Mouse (Mus musculus): ENCODE data around the gene Triap1. TPM values are rescaled to one million over a fixed set of nuclear protein-coding genes. Genes with fewer than 3 reads are reported as not detected.

The Triap1 gene
- polyA plus RNA-seq, 1 experiment from 2014 or later = 39.2 TPM

DNA sequence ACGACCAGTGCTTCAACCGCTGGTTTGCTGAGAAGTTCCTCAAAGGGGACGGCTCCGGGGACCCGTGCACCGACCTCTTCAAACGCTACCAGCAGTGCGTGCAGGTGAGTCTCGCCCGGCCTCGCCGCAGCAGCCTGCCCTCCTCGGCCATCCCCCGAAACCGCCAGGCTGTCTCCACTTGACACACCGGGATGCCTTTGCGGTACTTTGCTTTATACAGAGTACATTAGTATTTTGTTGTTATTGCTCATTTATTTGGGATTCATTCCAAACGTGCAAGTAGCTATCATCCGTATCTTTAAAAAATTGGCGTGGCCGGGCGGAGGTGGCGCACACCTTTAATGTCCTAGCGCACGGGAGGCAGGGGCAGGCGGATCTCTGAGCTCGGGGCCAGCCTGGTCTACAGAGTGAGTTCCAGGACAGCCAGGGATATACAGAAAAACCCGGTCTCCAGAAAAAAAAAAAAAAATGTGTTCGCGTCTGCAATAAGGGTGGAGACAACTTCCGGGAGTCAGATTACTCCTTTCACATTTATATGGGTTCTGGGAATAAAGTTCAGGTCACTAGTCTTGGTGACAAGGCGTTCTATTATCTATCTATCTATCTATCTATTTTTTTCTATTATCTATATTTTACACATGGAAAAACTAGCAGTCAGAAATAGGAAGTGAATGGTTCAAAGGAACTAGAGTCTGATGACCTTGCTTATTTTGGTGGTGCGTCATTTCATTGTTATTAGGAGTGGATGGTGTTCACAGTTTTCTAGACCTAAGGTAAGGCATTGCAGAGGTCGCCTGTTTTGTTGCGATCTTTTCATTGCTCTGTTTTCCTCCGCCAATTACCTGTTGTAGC lies 515 bp downstream of the Triap1 start:
- H3K4me3 ChIP-seq = peak overlapping the region; percentile 90
- 9% methylated on average over 36 of the region's 36 CpGs for WGBS
- H3K36me3 ChIP-seq = peaks cover 43% of the 10 kb centered on the region
- peak overlapping the region; percentile 78 for H3K27ac ChIP-seq
- peak overlapping the region; percentile 89 for H3K9ac ChIP-seq
- H3K4me1 ChIP-seq (replicated peaks) = peaks cover 33% of the 10 kb centered on the region
- peak; percentile 48 for ATAC-seq (replicated peaks; ENCODE audit: insufficient number of reproducible peaks, insufficient read depth, low FRiP score, low read depth)
- H3K4me2 ChIP-seq = peak overlapping the region; percentile 86
- H3K27me3 ChIP-seq = no peaks in the 10 kb centered on the region
- no peaks in the 10 kb centered on the region for H3K9me3 ChIP-seq (replicated peaks)

DNA sequence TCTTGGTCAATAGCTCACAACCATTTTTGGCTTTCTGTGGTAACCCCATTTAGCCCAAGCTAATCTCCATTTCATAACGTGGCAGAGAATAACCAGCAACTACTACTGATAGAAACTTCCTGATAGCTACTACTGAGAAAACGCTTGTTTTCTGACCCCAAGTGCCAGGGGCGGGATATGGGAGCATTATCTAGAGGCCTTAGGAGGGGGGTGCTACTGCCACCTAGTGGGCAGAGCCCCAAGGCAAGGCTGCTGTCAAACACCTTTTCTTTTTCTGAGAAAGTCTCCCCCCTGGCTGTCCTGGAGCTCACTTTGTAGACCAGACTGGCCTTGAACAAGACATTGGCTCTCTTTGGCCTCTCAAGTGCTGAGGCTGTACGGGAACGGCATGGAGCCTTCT lies 6.5 kb downstream of the Triap1 start:
- Histone ChIP-seq H3K27ac (peak overlapping the region; percentile 72), H3K36me3 (peaks cover 43% of the 10 kb centered on the region), H3K4me1 (replicated peaks) (peaks cover 20% of the 10 kb centered on the region), H3K4me3 (peak overlapping the region; percentile 84), H3K4me2 (peak overlapping the region; percentile 85), H3K9ac (peak overlapping the region; percentile 88), H3K27me3 (no peaks in the 10 kb centered on the region), H3K9me3 (replicated peaks) (no peaks in the 10 kb centered on the region)
- no peak; the same call in 1 of the 2 replicates for ATAC-seq (replicated peaks; ENCODE audit: insufficient number of reproducible peaks, insufficient read depth, low FRiP score, low read depth)
- under 1% methylated on average over 5 of the region's 5 CpGs for WGBS

DNA sequence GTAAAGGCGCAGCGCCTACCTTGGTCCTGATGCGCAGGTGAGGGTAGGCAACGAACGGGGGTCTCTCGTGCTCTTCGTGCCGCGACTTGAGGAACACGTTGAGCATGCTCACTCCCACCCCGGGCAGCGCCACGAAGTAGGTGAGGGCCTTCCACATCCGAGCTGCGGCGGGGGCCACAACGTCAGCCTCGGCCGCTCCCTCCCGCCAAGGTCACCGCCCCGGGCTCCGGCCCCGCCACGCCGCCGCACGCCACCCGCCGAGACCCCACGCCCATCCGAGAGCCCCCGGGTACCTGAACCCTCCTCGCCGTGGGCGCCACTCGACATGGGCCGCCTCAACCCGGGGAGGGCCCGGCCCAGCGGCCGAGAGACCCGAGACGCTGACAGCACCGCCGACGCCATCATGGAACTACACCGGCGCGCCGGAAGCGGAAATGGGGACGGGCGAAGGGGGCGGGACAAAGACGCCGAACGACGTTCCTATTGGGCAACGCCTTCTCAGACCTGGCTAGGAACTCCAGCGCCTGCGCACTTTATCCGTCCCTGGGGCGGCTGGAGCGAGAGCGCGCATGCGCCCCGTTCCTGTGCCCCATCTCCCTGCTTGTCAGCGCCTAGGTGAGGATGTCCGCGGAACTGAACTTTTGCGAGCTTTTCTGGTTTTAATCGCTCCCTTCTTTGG lies 7.7 kb downstream of the Triap1 start, which contains the start of gene Cox6a1:
TSS of gene Cox6a1 (minus strand) at position 436 of the 679 bp plus-strand sequence.
- Histone ChIP-seq H3K9ac (peak within 1 kb of the TSS; percentile 88), H3K9me3 (replicated peaks) (no peaks in the 10 kb centered on the region), H3K4me3 (peak within 1 kb of the TSS; percentile 84), H3K27ac (peak within 1 kb of the TSS; percentile 80), H3K36me3 (peaks cover 32% of the 10 kb centered on the region), H3K4me1 (replicated peaks) (peaks cover 17% of the 10 kb centered on the region), H3K4me2 (peak within 1 kb of the TSS; percentile 85), H3K27me3 (no peaks in the 10 kb centered on the region)
- WGBS = under 1% methylated on average over 72 of the region's 74 CpGs
- peak; percentile 96 for ATAC-seq (replicated peaks; ENCODE audit: insufficient number of reproducible peaks, insufficient read depth, low FRiP score, low read depth)

DNA sequence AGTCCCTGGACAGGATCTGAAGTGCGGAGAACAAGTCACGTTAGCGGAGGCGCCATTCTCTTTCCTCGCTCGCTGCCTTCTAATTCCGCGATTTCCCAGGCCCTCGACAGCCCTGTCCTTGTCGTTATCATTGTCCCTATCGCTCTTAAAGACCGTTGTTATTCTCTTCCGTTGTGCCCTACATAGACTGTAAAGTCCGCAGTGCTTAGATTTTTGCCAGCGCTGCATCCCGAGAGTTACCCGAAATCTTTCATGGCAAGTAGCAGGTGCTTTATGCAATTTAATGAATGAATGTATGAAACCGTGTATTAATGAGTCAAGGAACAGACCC lies 8.2 kb downstream of the Triap1 start:
- WGBS = under 1% methylated on average over 18 of the region's 18 CpGs
- Histone ChIP-seq H3K4me2 (peak overlapping the region; percentile 76), H3K4me3 (peak overlapping the region; percentile 84), H3K9me3 (replicated peaks) (no peaks in the 10 kb centered on the region), H3K9ac (peak overlapping the region; percentile 63), H3K36me3 (peaks cover 26% of the 10 kb centered on the region), H3K27ac (peak overlapping the region; percentile 80), H3K4me1 (replicated peaks) (peaks cover 17% of the 10 kb centered on the region), H3K27me3 (no peaks in the 10 kb centered on the region)
- ATAC-seq (replicated peaks; ENCODE audit: insufficient number of reproducible peaks, insufficient read depth, low FRiP score, low read depth) = no peak

DNA sequence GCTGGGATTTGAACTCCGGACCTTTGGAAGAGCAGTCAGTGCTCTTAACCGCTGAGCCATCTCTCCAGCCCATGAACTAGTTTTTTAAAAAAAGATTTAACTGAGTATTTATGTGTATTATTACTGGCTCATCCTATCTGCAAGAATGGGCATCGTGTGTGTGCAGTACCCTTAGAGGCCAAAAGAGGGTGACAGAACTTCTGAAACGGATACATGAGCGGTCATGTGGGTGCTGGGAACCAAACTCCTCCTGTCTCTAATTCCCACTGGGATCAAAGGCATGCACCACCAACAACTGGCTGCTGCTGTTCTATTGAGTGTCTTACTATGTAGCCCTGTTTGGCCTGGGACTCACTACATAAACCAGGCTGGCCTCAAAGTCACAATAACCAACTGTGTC lies 10.3 kb downstream of the Triap1 start:
- WGBS = 74% methylated on average over 5 of the region's 5 CpGs
- H3K27me3 ChIP-seq = no peaks in the 10 kb centered on the region; the same call in 1 of the 2 replicates

DNA sequence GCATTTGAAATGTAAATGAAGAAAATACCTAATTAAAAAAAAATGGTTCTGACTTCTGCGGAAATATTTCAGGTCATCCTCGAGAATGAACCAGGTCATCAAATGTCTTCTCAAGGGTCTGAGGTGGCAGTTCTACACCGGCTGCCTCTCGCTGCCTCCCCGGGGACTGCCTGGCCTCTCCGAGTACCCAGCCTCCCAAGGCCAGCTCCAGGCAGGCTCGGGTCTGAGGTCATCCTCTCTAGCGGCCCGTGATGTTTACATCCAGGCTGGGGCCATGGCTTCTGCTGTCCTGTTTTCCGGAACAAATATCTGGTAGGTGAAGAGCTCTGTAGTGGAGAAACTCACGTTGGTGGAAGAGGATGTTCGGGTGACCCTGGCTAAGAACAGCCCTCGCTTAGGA lies 14.0 kb downstream of the Triap1 start:
- ATAC-seq (replicated peaks; ENCODE audit: insufficient number of reproducible peaks, insufficient read depth, low FRiP score, low read depth) = no peak
- 49% methylated on average over 13 of the region's 13 CpGs for WGBS
- Histone ChIP-seq H3K9ac (no peak overlapping the region), H3K36me3 (no peaks in the 10 kb centered on the region), H3K27me3 (no peaks in the 10 kb centered on the region; the same call in 1 of the 2 replicates), H3K4me2 (no peak overlapping the region), H3K27ac (no peak overlapping the region), H3K9me3 (replicated peaks) (no peaks in the 10 kb centered on the region), H3K4me1 (replicated peaks) (0 out of 2 replicates have a peak, but pooled peaks cover 3% of the 10 kb centered on the region), H3K4me3 (no peak overlapping the region)

More for the DNA sequence above, 10.3 kb downstream of the Triap1 start:
- no peak overlapping the region for H3K9ac ChIP-seq
- H3K9me3 ChIP-seq (replicated peaks) = no peaks in the 10 kb centered on the region
- H3K4me1 ChIP-seq (replicated peaks) = peaks cover 14% of the 10 kb centered on the region
- peaks cover 7% of the 10 kb centered on the region; the same call in 1 of the 2 replicates for H3K36me3 ChIP-seq
- H3K27ac ChIP-seq = no peak overlapping the region
- no peak overlapping the region for H3K4me2 ChIP-seq
- no peak for ATAC-seq (replicated peaks; ENCODE audit: insufficient number of reproducible peaks, insufficient read depth, low FRiP score, low read depth)
- H3K4me3 ChIP-seq = no peak overlapping the region

DNA sequence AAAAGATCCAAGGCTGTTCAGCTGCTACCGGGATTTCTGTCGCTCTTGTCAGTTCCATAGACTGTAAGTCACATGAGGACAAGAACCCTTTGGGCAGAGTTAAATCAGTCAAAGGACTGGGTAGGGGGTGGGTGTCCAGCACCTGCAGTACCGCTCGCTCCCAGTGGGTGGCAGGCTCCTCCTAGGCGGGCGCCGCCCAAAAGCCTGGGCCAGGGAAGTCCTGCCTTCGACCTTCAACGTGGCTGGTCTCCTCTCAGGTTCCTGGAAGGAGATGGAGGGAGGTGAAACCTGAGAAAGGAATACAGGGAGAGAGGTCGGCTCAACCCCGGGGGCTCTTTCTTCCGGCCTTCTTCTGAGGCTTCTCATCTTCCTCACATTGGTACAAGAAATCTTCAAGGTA lies 17.8 kb downstream of the Triap1 start:
- ATAC-seq (replicated peaks; ENCODE audit: insufficient number of reproducible peaks, insufficient read depth, low FRiP score, low read depth) = peak; percentile 77
- 6% methylated on average over 12 of the region's 12 CpGs for WGBS
- H3K27ac ChIP-seq = no peak overlapping the region

DNA sequence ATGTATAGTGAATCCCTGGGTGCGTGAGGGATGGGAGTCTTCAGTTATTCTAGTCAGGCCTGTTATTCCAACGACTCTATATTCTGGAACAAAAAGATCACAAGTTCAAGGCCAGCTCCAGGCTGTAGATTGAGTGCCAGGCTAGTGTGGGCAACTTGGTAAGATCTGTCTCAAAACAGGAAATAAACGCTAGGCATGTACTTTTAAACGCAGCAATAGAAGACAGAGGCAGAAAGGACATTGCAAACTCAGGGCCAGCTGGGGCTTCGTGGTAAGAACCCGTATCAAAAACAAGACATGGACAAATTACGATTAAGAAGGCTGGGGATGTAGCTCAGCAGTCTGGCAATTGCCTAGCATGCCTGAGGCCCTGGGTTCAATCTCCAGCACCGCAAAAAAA lies 18.4 kb downstream of the Triap1 start:
- Histone ChIP-seq H3K36me3 (no peaks in the 10 kb centered on the region), H3K9me3 (replicated peaks) (no peaks in the 10 kb centered on the region), H3K27ac (no peak overlapping the region), H3K9ac (no peak overlapping the region), H3K4me2 (no peak overlapping the region), H3K4me3 (no peak overlapping the region), H3K4me1 (replicated peaks) (0 out of 2 replicates have a peak, but pooled peaks cover 3% of the 10 kb centered on the region), H3K27me3 (peaks cover 6% of the 10 kb centered on the region; the same call in 1 of the 2 replicates)
- no peak for ATAC-seq (replicated peaks; ENCODE audit: insufficient number of reproducible peaks, insufficient read depth, low FRiP score, low read depth)
- WGBS = 87% methylated on average over 8 of the region's 8 CpGs

More for the DNA sequence above, 17.8 kb downstream of the Triap1 start:
- 0 out of 2 replicates have a peak, but pooled peaks cover 3% of the 10 kb centered on the region for H3K4me1 ChIP-seq (replicated peaks)
- H3K9me3 ChIP-seq (replicated peaks) = no peaks in the 10 kb centered on the region
- no peak overlapping the region for H3K4me2 ChIP-seq
- H3K36me3 ChIP-seq = no peaks in the 10 kb centered on the region
- H3K9ac ChIP-seq = no peak overlapping the region
- no peak overlapping the region for H3K4me3 ChIP-seq
- peaks cover 6% of the 10 kb centered on the region; the same call in 1 of the 2 replicates for H3K27me3 ChIP-seq

DNA sequence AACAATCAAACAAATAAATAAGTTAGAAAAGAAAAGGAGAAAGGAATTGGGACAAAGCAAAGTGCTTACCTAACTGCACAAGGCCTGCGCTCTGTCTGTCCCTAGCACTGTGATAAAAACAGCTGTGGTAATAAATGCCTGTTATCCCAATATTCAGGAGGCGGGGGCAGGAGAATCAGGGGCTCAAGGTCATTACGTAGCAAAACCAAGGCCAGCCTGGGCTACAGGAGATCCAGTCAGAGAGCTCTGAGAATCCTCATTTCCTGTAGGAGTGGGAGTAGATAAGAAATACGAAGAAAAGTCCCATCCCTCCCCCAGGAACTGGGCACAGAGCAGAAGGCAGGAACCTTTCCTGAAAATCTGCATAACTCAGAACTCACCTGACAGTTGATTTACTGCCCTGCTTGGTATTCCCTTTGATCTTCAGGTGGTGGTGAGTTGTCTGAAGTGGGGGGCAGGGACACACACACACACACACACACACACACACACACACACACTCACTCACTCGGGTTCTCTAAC lies 18.9 kb downstream of the Triap1 start:
- 56% methylated on average over 5 of the region's 5 CpGs for WGBS

DNA sequence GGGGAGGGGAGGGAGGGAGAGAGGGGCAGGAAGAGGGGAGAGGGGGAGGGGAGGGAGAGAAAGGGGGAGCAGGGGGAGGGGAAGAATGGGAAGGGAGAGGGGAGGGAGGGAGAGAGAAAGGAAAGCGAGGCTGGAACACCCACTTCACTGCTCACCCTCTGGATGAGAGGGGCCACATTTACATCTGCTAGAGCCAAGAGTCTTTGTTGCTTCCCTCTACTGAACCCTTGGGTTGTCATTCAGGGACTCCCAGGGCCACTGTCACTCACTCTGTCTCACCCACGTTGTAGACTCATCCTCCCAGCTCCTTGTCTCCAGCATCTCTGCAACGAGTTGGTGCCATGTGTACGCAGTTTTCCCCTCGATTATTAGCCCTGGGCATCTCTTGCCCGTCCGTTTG lies 21.2 kb downstream of the Triap1 start:
- ATAC-seq (replicated peaks; ENCODE audit: insufficient number of reproducible peaks, insufficient read depth, low FRiP score, low read depth) = no peak
- H3K9me3 ChIP-seq (replicated peaks) = no peaks in the 10 kb centered on the region
- H3K4me2 ChIP-seq = no peak overlapping the region
- 0 out of 2 replicates have a peak, but pooled peaks cover 3% of the 10 kb centered on the region for H3K4me1 ChIP-seq (replicated peaks)
- WGBS = 40% methylated on average over 7 of the region's 7 CpGs
- 0 out of 2 replicates have a peak, but pooled peaks cover 6% of the 10 kb centered on the region for H3K27me3 ChIP-seq
- H3K9ac ChIP-seq = no peak overlapping the region
- H3K27ac ChIP-seq = no peak overlapping the region
- no peaks in the 10 kb centered on the region for H3K36me3 ChIP-seq
- no peak overlapping the region for H3K4me3 ChIP-seq

More for the DNA sequence above, 18.9 kb downstream of the Triap1 start:
- H3K27me3 ChIP-seq = peaks cover 6% of the 10 kb centered on the region; the same call in 1 of the 2 replicates
- no peak overlapping the region for H3K4me2 ChIP-seq
- no peak overlapping the region for H3K9ac ChIP-seq
- no peak for ATAC-seq (replicated peaks; ENCODE audit: insufficient number of reproducible peaks, insufficient read depth, low FRiP score, low read depth)
- H3K36me3 ChIP-seq = no peaks in the 10 kb centered on the region
- H3K4me1 ChIP-seq (replicated peaks) = 0 out of 2 replicates have a peak, but pooled peaks cover 3% of the 10 kb centered on the region
- H3K9me3 ChIP-seq (replicated peaks) = no peaks in the 10 kb centered on the region
- H3K4me3 ChIP-seq = no peak overlapping the region
- H3K27ac ChIP-seq = no peak overlapping the region

Measured in heart, embryonic 15.5 days (tissue).